Mouse (Mus musculus): ENCODE data around the gene Plcb4.

The Plcb4 gene

DNA sequence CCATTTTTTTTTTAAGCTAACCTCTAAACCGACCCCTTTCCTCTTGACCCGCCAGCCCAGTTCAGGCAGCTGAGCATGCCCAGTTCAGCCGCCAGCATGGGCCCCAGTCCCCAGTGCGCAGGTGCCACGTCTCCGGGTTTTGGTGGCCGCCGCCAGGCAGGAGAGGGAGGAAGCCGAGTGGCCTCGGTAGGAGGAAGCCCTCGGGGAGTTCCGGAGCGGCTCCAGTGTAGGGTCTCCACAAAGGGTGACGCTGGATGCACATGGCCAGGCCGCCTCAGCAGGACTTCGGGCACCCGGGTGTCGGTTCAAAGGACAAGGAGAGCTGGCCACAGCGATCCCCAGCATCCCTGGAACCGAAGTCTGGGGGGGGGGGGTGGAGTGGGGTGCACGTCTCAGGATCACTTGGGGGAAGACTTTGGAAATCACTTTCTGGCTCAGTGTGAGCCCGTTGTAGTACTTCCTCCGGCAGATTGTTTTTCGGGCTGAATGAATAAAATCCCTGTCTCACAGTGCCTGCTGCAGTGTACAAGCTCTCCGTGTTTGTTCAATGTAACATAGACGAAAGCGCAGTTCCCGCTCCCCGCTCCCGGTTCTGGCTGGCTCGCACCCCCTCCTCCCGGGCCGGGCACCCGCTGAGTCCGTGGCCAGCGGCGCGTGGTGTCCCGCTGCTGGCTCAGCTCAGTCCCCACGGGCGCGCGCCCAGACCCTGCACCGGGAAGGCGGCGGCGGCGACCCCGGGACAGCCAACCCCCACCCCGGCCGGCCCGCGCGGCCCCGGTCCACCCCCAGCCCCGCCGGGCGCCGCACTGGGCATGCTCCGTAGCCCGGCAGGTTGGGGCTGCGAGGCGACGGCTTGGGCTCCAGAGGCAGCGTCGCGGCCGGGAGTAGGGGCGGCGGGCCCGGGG, at the start of gene Plcb4:
Plcb4 (plus strand) TSS at position 526 of the 905 bp plus-strand sequence.
- peak; percentile 86 for ATAC-seq (ENCODE audit: insufficient number of reproducible peaks, low FRiP score, low TSS enrichment)

DNA sequence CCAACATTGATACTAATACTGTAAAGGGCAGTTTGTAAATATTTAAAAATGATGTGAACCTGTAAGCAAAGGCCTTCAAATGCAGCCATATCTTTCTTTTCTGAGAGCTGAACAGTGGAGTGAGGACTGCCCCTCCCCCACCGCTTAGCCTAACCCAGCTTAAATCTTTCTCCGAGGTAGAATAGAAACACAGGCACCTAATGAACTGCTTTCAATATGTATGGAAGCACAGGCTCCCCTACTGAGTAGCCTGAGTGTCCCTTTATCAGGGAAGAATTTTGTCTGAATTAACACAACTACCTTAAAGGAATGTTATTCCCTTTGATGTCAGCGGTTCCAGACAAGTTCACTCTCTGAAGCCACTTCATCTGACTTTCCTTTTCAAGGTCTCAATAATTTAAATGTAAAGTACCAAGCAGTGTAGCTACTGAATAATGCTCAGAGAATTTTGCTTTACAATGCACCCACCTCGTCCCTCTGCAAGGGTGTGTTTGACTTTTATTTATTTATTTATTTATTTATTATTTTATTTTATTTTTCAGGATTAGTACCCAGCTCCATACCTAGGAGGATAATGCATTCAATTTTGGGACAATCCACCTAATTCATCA, 44.1 kb upstream of the Plcb4 start:
- ATAC-seq (ENCODE audit: insufficient number of reproducible peaks, low FRiP score, low TSS enrichment), result no peak

- no peak for ATAC-seq (ENCODE audit: insufficient number of reproducible peaks, low FRiP score, low TSS enrichment)
Measured at GRCm38 (mm10) chr2:135616090-135616489, 42.7 kb upstream of the Plcb4 start.

GRCm38 (mm10) chr2:135618551-135618950, 40.3 kb upstream of the Plcb4 start:
- no peak for ATAC-seq (ENCODE audit: insufficient number of reproducible peaks, low FRiP score, low TSS enrichment)

- no peak for ATAC-seq (ENCODE audit: insufficient number of reproducible peaks, low FRiP score, low TSS enrichment)
Measured at GRCm38 (mm10) chr2:135619956-135620355, 38.9 kb upstream of the Plcb4 start.

DNA sequence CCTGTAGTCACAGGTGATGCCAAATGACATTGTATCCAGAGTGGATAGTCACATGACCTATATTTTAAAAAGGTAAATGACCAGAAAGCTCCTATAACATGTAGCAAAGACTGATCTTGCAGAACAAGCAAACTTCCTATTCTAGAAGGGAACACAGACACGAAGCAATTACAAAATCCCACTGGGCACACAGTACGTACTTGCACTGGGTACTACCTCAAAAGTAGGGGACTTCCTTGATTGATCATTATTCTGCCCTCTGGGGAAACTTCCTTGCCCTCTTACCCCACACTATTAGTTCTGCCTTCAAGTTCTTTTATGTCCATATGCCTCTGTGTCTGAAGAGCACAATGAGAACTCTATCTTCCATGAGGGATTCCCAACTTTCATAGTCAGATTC, 31.0 kb upstream of the Plcb4 start:
- ATAC-seq (ENCODE audit: insufficient number of reproducible peaks, low FRiP score, low TSS enrichment), result no peak

DNA sequence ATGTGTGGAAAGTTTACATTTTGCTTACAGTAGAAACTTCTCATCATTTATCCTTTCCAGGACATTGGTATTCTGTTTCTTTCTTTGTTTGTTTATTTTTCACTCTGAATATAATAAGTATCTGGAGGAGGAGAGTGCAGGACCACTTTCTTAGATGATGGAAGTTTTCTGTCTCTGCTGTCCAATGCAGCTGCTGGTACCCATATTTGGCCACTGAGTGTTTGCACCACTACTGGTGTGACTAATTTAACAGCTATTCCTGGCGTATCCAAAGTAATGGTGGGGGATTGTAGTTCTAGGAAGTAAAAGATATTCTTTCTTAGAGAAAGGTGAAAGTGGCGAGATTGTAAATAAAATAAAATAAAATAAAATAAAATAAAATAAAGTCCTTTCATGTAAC, 21.6 kb upstream of the Plcb4 start:
- no peak for ATAC-seq (ENCODE audit: insufficient number of reproducible peaks, low FRiP score, low TSS enrichment)

DNA sequence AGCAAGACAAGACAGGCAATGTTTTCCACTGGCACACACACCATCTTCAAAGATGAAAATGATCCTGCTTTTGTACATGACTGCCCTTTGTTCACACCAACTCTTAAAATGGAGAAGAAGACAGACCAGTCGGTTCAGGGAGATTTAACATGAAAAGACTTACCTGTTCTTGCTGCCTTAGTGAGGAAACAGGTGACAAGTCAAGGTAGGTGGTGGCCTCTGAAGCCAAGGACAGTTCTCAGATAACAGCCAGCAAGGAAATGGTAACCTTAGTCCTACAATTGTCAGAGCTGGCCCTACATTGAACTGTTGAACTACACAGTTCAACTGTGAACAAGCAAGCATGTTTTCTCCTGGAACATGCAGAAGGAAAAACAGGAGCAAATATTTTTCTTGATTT, 17.8 kb upstream of the Plcb4 start:
- no peak for ATAC-seq (ENCODE audit: insufficient number of reproducible peaks, low FRiP score, low TSS enrichment)

- ATAC-seq (ENCODE audit: insufficient number of reproducible peaks, low FRiP score, low TSS enrichment), result peak; percentile 94
Measured at GRCm38 (mm10) chr2:135641636-135642035, 17.2 kb upstream of the Plcb4 start.

- ATAC-seq (ENCODE audit: insufficient number of reproducible peaks, low FRiP score, low TSS enrichment), result no peak
Measured at GRCm38 (mm10) chr2:135646226-135646625, 12.6 kb upstream of the Plcb4 start.

GRCm38 (mm10) chr2:135646654-135647053, 12.2 kb upstream of the Plcb4 start:
- no peak for ATAC-seq (ENCODE audit: insufficient number of reproducible peaks, low FRiP score, low TSS enrichment)

- no peak for ATAC-seq (ENCODE audit: insufficient number of reproducible peaks, low FRiP score, low TSS enrichment)
Measured at GRCm38 (mm10) chr2:135647985-135648384, 10.8 kb upstream of the Plcb4 start.

DNA sequence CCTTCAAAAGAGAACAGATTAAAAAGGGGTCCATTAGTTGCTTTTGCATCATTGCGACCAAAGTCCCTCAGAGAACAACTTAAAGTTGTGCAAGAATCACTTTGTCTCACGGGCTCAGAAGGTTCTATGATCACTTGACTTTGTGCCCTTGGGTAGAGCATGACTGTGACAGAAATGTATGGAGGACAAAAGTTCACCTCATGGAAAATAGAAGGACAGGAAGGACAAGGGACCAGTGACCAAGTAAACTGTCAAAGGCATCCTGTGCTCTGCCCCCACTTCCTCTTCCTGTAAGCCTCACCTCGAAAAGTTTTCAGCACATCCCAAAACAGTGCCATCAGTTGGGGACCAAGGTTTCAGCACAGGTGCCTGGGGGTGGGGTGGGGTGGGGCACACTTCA, 7.9 kb upstream of the Plcb4 start:
- no peak for ATAC-seq (ENCODE audit: insufficient number of reproducible peaks, low FRiP score, low TSS enrichment)

GRCm38 (mm10) chr2:135652040-135652439, 6.8 kb upstream of the Plcb4 start:
- ATAC-seq (ENCODE audit: insufficient number of reproducible peaks, low FRiP score, low TSS enrichment), result no peak

DNA sequence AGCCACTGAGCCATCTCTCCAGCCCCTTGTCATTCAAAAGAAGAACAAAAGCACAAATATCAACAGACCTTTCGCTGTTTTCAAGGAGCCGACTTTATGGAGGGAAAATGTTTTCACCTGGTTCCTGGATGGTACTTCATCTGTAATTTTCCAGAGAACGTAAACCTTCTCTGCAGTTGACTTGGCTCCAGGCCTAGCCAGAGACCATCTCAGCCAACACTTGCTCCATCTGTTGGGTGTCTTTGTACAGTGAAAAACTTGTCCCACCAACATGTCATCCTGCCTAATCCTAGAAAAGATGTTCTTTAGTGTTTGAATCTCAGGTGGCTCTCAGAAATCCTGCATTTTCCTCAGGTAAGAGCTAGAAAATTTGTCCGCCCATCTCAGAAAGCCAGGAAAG, 6.4 kb upstream of the Plcb4 start:
- ATAC-seq (ENCODE audit: insufficient number of reproducible peaks, low FRiP score, low TSS enrichment), result no peak

- ATAC-seq (ENCODE audit: insufficient number of reproducible peaks, low FRiP score, low TSS enrichment), result no peak
Measured at GRCm38 (mm10) chr2:135655948-135656347, 2.9 kb upstream of the Plcb4 start.

DNA sequence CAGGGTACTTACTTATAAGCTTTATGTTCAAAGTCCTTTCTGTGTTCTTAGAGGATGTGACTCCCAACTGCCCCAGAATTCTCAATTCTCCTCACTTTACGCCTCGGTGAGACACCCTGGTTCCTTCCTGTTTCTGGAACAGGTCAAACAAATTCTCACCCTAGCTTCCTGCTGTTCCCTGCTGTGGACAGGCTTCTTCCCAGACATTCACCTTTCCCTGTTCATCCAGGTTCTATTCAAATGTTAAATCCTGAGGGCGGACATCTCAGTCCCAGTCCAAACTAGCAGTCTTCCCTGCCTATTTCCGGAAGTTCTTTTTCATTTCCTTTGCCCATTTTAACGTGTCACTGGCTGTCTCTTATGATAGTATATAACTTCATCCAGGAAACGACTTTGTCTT, 2.2 kb upstream of the Plcb4 start:
- no peak for ATAC-seq (ENCODE audit: insufficient number of reproducible peaks, low FRiP score, low TSS enrichment)

- peak; percentile 31 for ATAC-seq (ENCODE audit: insufficient number of reproducible peaks, low FRiP score, low TSS enrichment)
Measured at GRCm38 (mm10) chr2:135659391-135660180, 775 bp downstream of the Plcb4 start.

- ATAC-seq (ENCODE audit: insufficient number of reproducible peaks, low FRiP score, low TSS enrichment), result no peak
Measured at GRCm38 (mm10) chr2:135660816-135661215, 2.0 kb downstream of the Plcb4 start.

- no peak for ATAC-seq (ENCODE audit: insufficient number of reproducible peaks, low FRiP score, low TSS enrichment)
Measured at GRCm38 (mm10) chr2:135663785-135664184, 5.0 kb downstream of the Plcb4 start.

DNA sequence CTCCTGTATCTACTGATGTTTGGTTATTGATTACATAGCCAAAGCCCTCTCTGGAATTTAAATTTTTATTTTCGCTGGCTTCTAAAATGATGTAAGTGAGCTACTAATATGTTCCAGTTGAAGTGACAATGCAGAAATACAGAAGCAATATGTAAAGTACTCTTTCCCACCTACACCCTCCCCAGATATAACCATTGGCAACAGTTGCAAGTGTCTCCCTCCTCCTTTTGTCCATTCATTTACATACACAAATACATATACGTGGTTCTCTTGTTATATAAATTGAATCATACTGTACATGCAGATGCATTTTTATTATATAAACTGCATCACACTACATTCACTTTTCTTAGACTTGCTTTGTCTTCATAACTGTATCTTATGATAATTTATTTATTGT, 8.7 kb downstream of the Plcb4 start:
- no peak for ATAC-seq (ENCODE audit: insufficient number of reproducible peaks, low FRiP score, low TSS enrichment)
